Mouse (Mus musculus): Measurements from ENCODE around the gene Tspan3. TPM values are rescaled to one million over a fixed set of nuclear protein-coding genes. Genes with fewer than 3 reads are reported as not detected.
A peak's percentile ranks its signal among the peaks of the same experiment; 100 is the strongest.

The Tspan3 gene
- total RNA-seq (2017) = 4.1 to 9.5 TPM (median 7.8 TPM) in 3 replicates

- no peak for ATAC-seq (replicated peaks; ENCODE audit: insufficient number of reproducible peaks, low FRiP score, low TSS enrichment, poor library complexity, severe bottlenecking)
Measured at GRCm38 (mm10) chr9:56165377-56165776, at the start of gene Tspan3. TSS of gene Tspan3 (minus strand) at chr9:56165477.

- ATAC-seq (replicated peaks; ENCODE audit: insufficient number of reproducible peaks, low FRiP score, low TSS enrichment, poor library complexity, severe bottlenecking) = no peak
Measured at GRCm38 (mm10) chr9:56213451-56214291, 48.4 kb upstream of the Tspan3 start.

- peak; percentile 58; the same call in 1 of the 2 replicates for ATAC-seq (replicated peaks; ENCODE audit: insufficient number of reproducible peaks, low FRiP score, low TSS enrichment, poor library complexity, severe bottlenecking)
Measured at GRCm38 (mm10) chr9:56208817-56209216, 43.5 kb upstream of the Tspan3 start.

GRCm38 (mm10) chr9:56207516-56207915, 42.2 kb upstream of the Tspan3 start:
- no peak for ATAC-seq (replicated peaks; ENCODE audit: insufficient number of reproducible peaks, low FRiP score, low TSS enrichment, poor library complexity, severe bottlenecking)

GRCm38 (mm10) chr9:56207083-56207482, 41.8 kb upstream of the Tspan3 start:
- ATAC-seq (replicated peaks; ENCODE audit: insufficient number of reproducible peaks, low FRiP score, low TSS enrichment, poor library complexity, severe bottlenecking) = peak; percentile 67

- no peak for ATAC-seq (replicated peaks; ENCODE audit: insufficient number of reproducible peaks, low FRiP score, low TSS enrichment, poor library complexity, severe bottlenecking)
Measured at GRCm38 (mm10) chr9:56205336-56205735, 40.1 kb upstream of the Tspan3 start.

GRCm38 (mm10) chr9:56204316-56204715, 39.0 kb upstream of the Tspan3 start:
- ATAC-seq (replicated peaks; ENCODE audit: insufficient number of reproducible peaks, low FRiP score, low TSS enrichment, poor library complexity, severe bottlenecking) = no peak

- peak; percentile 68 for ATAC-seq (replicated peaks; ENCODE audit: insufficient number of reproducible peaks, low FRiP score, low TSS enrichment, poor library complexity, severe bottlenecking)
Measured at GRCm38 (mm10) chr9:56200645-56201314, 35.5 kb upstream of the Tspan3 start.

- no peak for ATAC-seq (replicated peaks; ENCODE audit: insufficient number of reproducible peaks, low FRiP score, low TSS enrichment, poor library complexity, severe bottlenecking)
Measured at GRCm38 (mm10) chr9:56200200-56200599, 34.9 kb upstream of the Tspan3 start.

GRCm38 (mm10) chr9:56196921-56197320, 31.6 kb upstream of the Tspan3 start:
- ATAC-seq (replicated peaks; ENCODE audit: insufficient number of reproducible peaks, low FRiP score, low TSS enrichment, poor library complexity, severe bottlenecking) = no peak

GRCm38 (mm10) chr9:56195193-56195592, 29.9 kb upstream of the Tspan3 start:
- no peak for ATAC-seq (replicated peaks; ENCODE audit: insufficient number of reproducible peaks, low FRiP score, low TSS enrichment, poor library complexity, severe bottlenecking)

GRCm38 (mm10) chr9:56191498-56192455, 26.5 kb upstream of the Tspan3 start:
- no peak for ATAC-seq (replicated peaks; ENCODE audit: insufficient number of reproducible peaks, low FRiP score, low TSS enrichment, poor library complexity, severe bottlenecking)

- ATAC-seq (replicated peaks; ENCODE audit: insufficient number of reproducible peaks, low FRiP score, low TSS enrichment, poor library complexity, severe bottlenecking) = no peak
Measured at GRCm38 (mm10) chr9:56180118-56180781, 15.0 kb upstream of the Tspan3 start.

GRCm38 (mm10) chr9:56179416-56180117, 14.3 kb upstream of the Tspan3 start:
- no peak for ATAC-seq (replicated peaks; ENCODE audit: insufficient number of reproducible peaks, low FRiP score, low TSS enrichment, poor library complexity, severe bottlenecking)

GRCm38 (mm10) chr9:56177354-56177753, 12.1 kb upstream of the Tspan3 start:
- no peak for ATAC-seq (replicated peaks; ENCODE audit: insufficient number of reproducible peaks, low FRiP score, low TSS enrichment, poor library complexity, severe bottlenecking)

GRCm38 (mm10) chr9:56175316-56175715, 10.0 kb upstream of the Tspan3 start:
- no peak for ATAC-seq (replicated peaks; ENCODE audit: insufficient number of reproducible peaks, low FRiP score, low TSS enrichment, poor library complexity, severe bottlenecking)

- ATAC-seq (replicated peaks; ENCODE audit: insufficient number of reproducible peaks, low FRiP score, low TSS enrichment, poor library complexity, severe bottlenecking) = no peak
Measured at GRCm38 (mm10) chr9:56167690-56168089, 2.4 kb upstream of the Tspan3 start.

- no peak for ATAC-seq (replicated peaks; ENCODE audit: insufficient number of reproducible peaks, low FRiP score, low TSS enrichment, poor library complexity, severe bottlenecking)
Measured at GRCm38 (mm10) chr9:56166161-56166560, 884 bp upstream of the Tspan3 start.

All from monocyte, adult 5-6 weeks (primary cell).